Mouse (Mus musculus) CH12.LX (cell line): Measurements from ENCODE around the gene Ppfibp2. TPM values are rescaled to one million over a fixed set of nuclear protein-coding genes. Genes with fewer than 3 reads are reported as not detected.

Experiments
- DNase-seq: peaks from one replicate; pipeline ENCODE4 v3.0.0-alpha.2; 2013; ENCODE audit errors: extremely low read depth
- H3K27ac ChIP-seq: 2 replicates; pipeline ENCODE4 v1.5.1; 2012; ENCODE audit warnings: low read depth, mild to moderate bottlenecking, control low read depth, moderate library complexity; ENCODE audit not compliant: insufficient read depth
- H3K27me3 ChIP-seq: replicated peaks from 2 replicates; pipeline ENCODE3; 2012; ENCODE audit warnings: inconsistent platforms
- H3K36me3 ChIP-seq, 2 experiments: replicated peaks in 1 of 2; 2 replicates each; pipeline versions ENCODE3 to v1.6.1; 2012; ENCODE audit warnings: inconsistent platforms in 1 of 2, low read length in 1 of 2, mild to moderate bottlenecking in 1 of 2, mixed read lengths in 1 of 2, moderate library complexity in 1 of 2; ENCODE audit not compliant: control insufficient read depth in 1 of 2, insufficient read depth in 1 of 2
- H3K4me1 ChIP-seq, 2 experiments: 2 replicates each; pipeline ENCODE4 v1.6.1; 2012; ENCODE audit warnings: inconsistent platforms in 1 of 2, moderate library complexity in 1 of 2; ENCODE audit not compliant: insufficient read depth in 2 of 2, control insufficient read depth in 1 of 2
- H3K4me2 ChIP-seq: 2 replicates; pipeline ENCODE4 v1.6.1; 2012; ENCODE audit warnings: low read depth, mild to moderate bottlenecking, control low read depth; ENCODE audit not compliant: poor library complexity, insufficient read depth, severe bottlenecking
- H3K4me3 ChIP-seq, 3 experiments: fragments of 150-350 bp in 1 of 3; sonication (generic) in 1 of 3; replicated peaks in 1 of 3; 2 replicates each; pipeline versions ENCODE3 to v1.5.1; 2011 to 2012; ENCODE audit warnings: low read depth in 2 of 3, low read length in 2 of 3, mild to moderate bottlenecking in 2 of 3, moderate library complexity in 2 of 3, control low read depth in 1 of 3, improper control_type of control experiment in 1 of 3, inconsistent platforms in 1 of 3, mixed read lengths in 1 of 3; ENCODE audit not compliant: poor library complexity in 1 of 3
- H3K79me2 ChIP-seq: replicated peaks from 2 replicates; pipeline ENCODE4 v1.6.1; 2012; ENCODE audit warnings: mild to moderate bottlenecking, moderate library complexity; ENCODE audit not compliant: control insufficient read depth, poor library complexity, insufficient read depth, severe bottlenecking; ENCODE audit errors: extremely low read depth
- H3K9ac ChIP-seq: 2 replicates; pipeline ENCODE4 v1.6.1; 2012; ENCODE audit warnings: low read depth, mild to moderate bottlenecking, control low read depth, moderate library complexity; ENCODE audit not compliant: insufficient read depth
- H3K9me3 ChIP-seq: replicated peaks from 2 replicates; pipeline ENCODE3; 2012; ENCODE audit warnings: low read length, inconsistent platforms, mixed read lengths
- EP300 ChIP-seq: IDR thresholded peaks from 2 replicates; pipeline ENCODE4 v1.6.1; 2011; ENCODE audit warnings: low read length, improper control_type of control experiment
- GABPA ChIP-seq: IDR thresholded peaks from 2 replicates; pipeline ENCODE4 v1.6.1; 2012; ENCODE audit warnings: low read depth, low read length, improper control_type of control experiment, inconsistent platforms; ENCODE audit not compliant: insufficient replicate concordance
- HCFC1 ChIP-seq: IDR thresholded peaks from 2 replicates; pipeline ENCODE4 v1.6.1; 2012; ENCODE audit warnings: low read depth, mild to moderate bottlenecking, inconsistent platforms, low read length, improper control_type of control experiment
- IRF4 ChIP-seq: IDR thresholded peaks from 2 replicates; pipeline ENCODE4 v1.6.1; 2014; ENCODE audit warnings: low read depth, mild to moderate bottlenecking, inconsistent platforms, low read length, improper control_type of control experiment
- KAT2A ChIP-seq: IDR thresholded peaks from 2 replicates; pipeline ENCODE4 v1.6.1; 2012; ENCODE audit warnings: low read length, improper control_type of control experiment, inconsistent platforms; ENCODE audit not compliant: insufficient replicate concordance
- MAZ ChIP-seq: IDR thresholded peaks from 2 replicates; pipeline ENCODE4 v1.6.1; 2012; ENCODE audit warnings: low read depth, mild to moderate bottlenecking, inconsistent platforms, low read length, improper control_type of control experiment, moderate library complexity
- MEF2A ChIP-seq: IDR thresholded peaks from 2 replicates; pipeline ENCODE4 v1.6.1; 2014; ENCODE audit warnings: low read depth, mild to moderate bottlenecking, inconsistent platforms, low read length, improper control_type of control experiment, borderline replicate concordance
- MXI1 ChIP-seq: IDR thresholded peaks from 2 replicates; pipeline ENCODE4 v1.6.1; 2011; ENCODE audit warnings: mild to moderate bottlenecking, low read depth, low read length, improper control_type of control experiment
- SIN3A ChIP-seq: IDR thresholded peaks from 2 replicates; pipeline ENCODE4 v1.6.1; 2012; ENCODE audit warnings: low read length, improper control_type of control experiment, inconsistent platforms
- SMC3 ChIP-seq: IDR thresholded peaks from 2 replicates; pipeline ENCODE4 v1.6.1; 2011; ENCODE audit warnings: low read depth, low read length, improper control_type of control experiment
- TBP ChIP-seq: conservative IDR thresholded peaks from 2 replicates; pipeline ENCODE4 v1.6.1; 2011; ENCODE audit warnings: low read depth, low read length, improper control_type of control experiment
- UBTF ChIP-seq: IDR thresholded peaks from 2 replicates; pipeline ENCODE4 v1.6.1; 2012; ENCODE audit warnings: low read depth, mild to moderate bottlenecking, inconsistent platforms, low read length, improper control_type of control experiment, moderate library complexity
- USF2 ChIP-seq: conservative IDR thresholded peaks from 2 replicates; pipeline ENCODE4 v1.6.1; 2011; ENCODE audit warnings: low read depth, low read length, improper control_type of control experiment
- ZKSCAN1 ChIP-seq: IDR thresholded peaks from 2 replicates; pipeline ENCODE4 v1.6.1; 2012; ENCODE audit warnings: low read depth, inconsistent platforms, low read length, improper control_type of control experiment, borderline replicate concordance
- ZMIZ1 ChIP-seq: IDR thresholded peaks from 2 replicates; pipeline ENCODE4 v1.6.1; 2012; ENCODE audit warnings: low read depth, mild to moderate bottlenecking, inconsistent platforms, low read length, improper control_type of control experiment
- ZNF384 ChIP-seq: IDR thresholded peaks from 2 replicates; pipeline ENCODE4 v1.6.1; 2012; ENCODE audit warnings: low read depth, low read length, improper control_type of control experiment, inconsistent platforms
- dilution Hi-C: fragments of 300-500 bp; cut with MboI; formaldehyde crosslinking; loops from 2 replicates; pipeline ENCODE4 v1.14.3; 2020; ENCODE audit warnings: low sequenced_read_pairs; ENCODE audit not compliant: extremely low pct_unique_long_range_greater_than_20kb, extremely low pct_ligation_motif_present
- in situ Hi-C: fragments of 300-500 bp; cut with MboI; formaldehyde crosslinking; loops from 3 replicates; pipeline ENCODE4 v1.14.3; 2019; ENCODE audit warnings: low sequenced_read_pairs, low pct_ligation_motif_present, low pct_unique_long_range_greater_than_20kb, mixed read lengths
- polyA plus RNA-seq: library from polyadenylated mRNA; unstranded; fragments of >175 nt; gene quantifications from 2 replicates; pipeline ENCODE4 v1.2.1, GENCODE M21; 2012; ENCODE audit warnings: low read depth; ENCODE audit not compliant: insufficient read length
- total RNA-seq, 2 experiments: library from RNA; depleted of rRNA; stranded (reverse); fragments of 300-350 nt in 1 of 2; fragments of >200 nt in 1 of 2; gene quantifications; 2 replicates each; pipeline ENCODE4 v1.2.3; 2012 to 2014

Gene Ppfibp2
- total and polyA plus RNA-seq, 3 experiments = 30.2 to 40.3 (median 40.2) TPM

GRCm38 (mm10) chr7:107668514-107668913 lies 73.5 kb downstream of the Ppfibp2 start (continued):
- TF ChIP-seq SMC3 (no peak), GABPA (no peak), ZKSCAN1 (no peak), MAZ (no peak), EP300 (peak; percentile 53), ZNF384 (no peak)

DNA sequence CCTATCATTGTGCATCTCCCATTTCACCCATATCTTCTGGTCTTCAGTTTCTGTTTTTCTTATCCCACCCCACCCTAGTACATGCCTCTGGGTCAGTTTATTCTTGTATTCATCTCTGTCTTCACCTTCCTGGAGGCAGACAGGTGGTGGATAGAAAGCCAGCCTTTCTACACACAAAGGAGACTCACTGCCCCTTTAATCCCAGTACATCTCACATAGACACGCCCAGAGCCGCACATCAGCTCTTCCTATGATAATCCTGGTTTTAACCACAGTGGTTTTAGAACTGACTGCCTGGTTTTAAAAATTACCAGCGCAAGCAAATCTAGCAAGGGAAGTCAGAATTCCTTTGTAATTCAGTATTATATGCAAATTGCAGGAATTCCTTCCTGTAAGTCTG lies 80.2 kb downstream of the Ppfibp2 start:
- Histone ChIP-seq H3K9me3 (no peaks in the 10 kb centered on the region), H3K4me1 (peaks cover 0 to 45% of the 10 kb centered on the region in 2 experiments; a peak in 2 of 4 replicates), H3K4me2 (no peak overlapping the region), H3K27ac (no peak overlapping the region), H3K79me2 (no peaks in the 10 kb centered on the region; the same call in 1 of the 2 replicates), H3K9ac (no peak overlapping the region), H3K27me3 (no peaks in the 10 kb centered on the region), H3K4me3 (no peak overlapping the region), H3K36me3 (peaks cover 9 to 77% of the 10 kb centered on the region in 2 experiments)
- in situ Hi-C loops = no loop called here
- DNase-seq = no peak
- dilution Hi-C loops = no loop called here
- TF ChIP-seq MXI1 (no peak), ZMIZ1 (no peak), UBTF (no peak), SIN3A (no peak), MEF2A (no peak), KAT2A (no peak), IRF4 (no peak)

DNA sequence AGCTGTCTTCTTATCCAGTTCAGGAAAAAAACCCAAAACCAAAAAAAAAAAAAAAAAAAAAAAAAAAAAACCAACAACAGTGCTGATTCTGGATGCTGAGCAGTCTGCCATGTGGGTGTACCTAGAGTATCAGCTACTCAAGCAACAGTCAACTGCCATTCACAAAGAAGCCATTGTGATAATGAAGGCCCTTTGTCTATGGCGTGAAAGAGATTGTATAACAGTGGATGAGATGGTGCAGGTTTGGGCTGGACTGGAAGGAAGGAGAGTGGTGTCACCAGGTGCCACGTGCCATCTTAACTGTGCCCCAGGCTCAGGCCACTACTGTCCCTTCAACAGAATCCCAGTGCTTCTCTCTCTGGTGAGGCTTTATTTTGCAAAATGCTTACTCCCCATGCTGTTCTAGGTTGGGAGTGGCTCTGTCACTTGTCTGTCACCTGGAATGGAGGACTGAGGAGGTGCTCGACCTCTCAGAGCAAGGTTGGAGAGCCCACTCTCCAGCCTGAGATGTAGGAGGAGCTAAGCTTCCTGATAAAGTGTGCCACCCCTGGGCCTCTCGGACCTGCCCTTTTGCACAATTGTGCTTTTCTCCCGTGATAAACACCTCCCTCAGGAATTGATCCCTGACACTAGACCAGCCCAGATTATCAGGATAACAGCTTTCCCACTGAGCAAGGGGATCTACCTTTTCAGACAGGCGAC lies 85.3 kb downstream of the Ppfibp2 start:
- TF ChIP-seq MEF2A = no peak
- no peak for TF ChIP-seq IRF4
- no peak for TF ChIP-seq HCFC1
- no peak for TF ChIP-seq USF2
- no peak for TF ChIP-seq TBP
- Histone ChIP-seq H3K4me2 (no peak overlapping the region), H3K9me3 (no peaks in the 10 kb centered on the region), H3K4me3 (no peak overlapping the region), H3K36me3 (peaks cover 23 to 78% of the 10 kb centered on the region in 2 experiments), H3K79me2 (no peaks in the 10 kb centered on the region; the same call in 1 of the 2 replicates), H3K27ac (no peak overlapping the region), H3K27me3 (no peaks in the 10 kb centered on the region), H3K9ac (no peak overlapping the region), H3K4me1 (peaks cover 3 to 59% of the 10 kb centered on the region in 2 experiments; a peak in 3 of 4 replicates)
- in situ Hi-C loops (no loop called here), dilution Hi-C loops (no loop called here)
- no peak for DNase-seq
